Mouse (Mus musculus) activated CD4-positive, CD25-positive, alpha-beta regulatory T cell, adult 4 months (primary cell): Measurements from ENCODE around the gene Tbc1d22a. TPM values are rescaled to one million over a fixed set of nuclear protein-coding genes. Genes with fewer than 3 reads are reported as not detected.

ENCODE experiments used
- ATAC-seq: one replicate; pipeline ENCODE4 v1.8.0; 2017
- polyA plus RNA-seq, 2 experiments: library from polyadenylated mRNA; unstranded; fragments of 100-300 nt; shearing (Covaris generic); gene quantifications; one replicate each; pipeline ENCODE4 v1.2.1; 2017

The Tbc1d22a gene
- polyA plus RNA-seq, 2 experiments from 2014 or later: 10.6 to 13.1 TPM

- no peak for ATAC-seq
Observed at GRCm38 (mm10) chr15:86462636-86463035, 248.4 kb downstream of the Tbc1d22a start.

GRCm38 (mm10) chr15:86468082-86468481 lies 253.8 kb downstream of the Tbc1d22a start:
- no peak for ATAC-seq

- no peak for ATAC-seq
Observed at GRCm38 (mm10) chr15:86471136-86471535, 256.9 kb downstream of the Tbc1d22a start.

GRCm38 (mm10) chr15:86473473-86473872 lies 259.2 kb downstream of the Tbc1d22a start:
- no peak for ATAC-seq

GRCm38 (mm10) chr15:86474951-86475350 lies 260.7 kb downstream of the Tbc1d22a start:
- ATAC-seq: no peak

GRCm38 (mm10) chr15:86476483-86476882 lies 262.2 kb downstream of the Tbc1d22a start:
- ATAC-seq: no peak

GRCm38 (mm10) chr15:86477032-86477431 lies 262.8 kb downstream of the Tbc1d22a start:
- ATAC-seq: no peak

GRCm38 (mm10) chr15:86477471-86477992 lies 263.3 kb downstream of the Tbc1d22a start:
- no peak for ATAC-seq

GRCm38 (mm10) chr15:86478685-86479502 lies 264.6 kb downstream of the Tbc1d22a start:
- no peak for ATAC-seq

- no peak for ATAC-seq
Observed at GRCm38 (mm10) chr15:86482362-86482761, 268.1 kb downstream of the Tbc1d22a start.

GRCm38 (mm10) chr15:86485815-86486214 lies 271.6 kb downstream of the Tbc1d22a start:
- no peak for ATAC-seq

- no peak for ATAC-seq
Observed at GRCm38 (mm10) chr15:86487359-86487758, 273.1 kb downstream of the Tbc1d22a start.

GRCm38 (mm10) chr15:86491434-86492099 lies 277.3 kb downstream of the Tbc1d22a start:
- no peak for ATAC-seq

- ATAC-seq: no peak
Observed at GRCm38 (mm10) chr15:86492636-86493035, 278.4 kb downstream of the Tbc1d22a start.

GRCm38 (mm10) chr15:86496209-86496608 lies 281.9 kb downstream of the Tbc1d22a start:
- ATAC-seq: no peak

GRCm38 (mm10) chr15:86496646-86497045 lies 282.4 kb downstream of the Tbc1d22a start:
- no peak for ATAC-seq

- ATAC-seq: no peak
Observed at GRCm38 (mm10) chr15:86500536-86500935, 286.3 kb downstream of the Tbc1d22a start.

- no peak for ATAC-seq
Observed at GRCm38 (mm10) chr15:86503413-86503812, 289.2 kb downstream of the Tbc1d22a start.

- ATAC-seq: no peak
Observed at GRCm38 (mm10) chr15:86506666-86507065, 292.4 kb downstream of the Tbc1d22a start.

GRCm38 (mm10) chr15:86507546-86507945 lies 293.3 kb downstream of the Tbc1d22a start:
- ATAC-seq: no peak

- no peak for ATAC-seq
Observed at GRCm38 (mm10) chr15:86508406-86509176, 294.3 kb downstream of the Tbc1d22a start.

- ATAC-seq: no peak
Observed at GRCm38 (mm10) chr15:86509601-86510000, 295.3 kb downstream of the Tbc1d22a start.

- ATAC-seq: no peak
Observed at GRCm38 (mm10) chr15:86511181-86511580, 296.9 kb downstream of the Tbc1d22a start.
